Mouse (Mus musculus) myocyte (in vitro differentiated cells): ENCODE data around the gene Ptpro. TPM values are rescaled to one million over a fixed set of nuclear protein-coding genes. Genes with fewer than 3 reads are reported as not detected.

Experiments used
- H3K27me3 ChIP-seq: one replicate; pipeline ENCODE4 v1.6.1; 2011; ENCODE audit not compliant: control insufficient read depth, insufficient read depth, insufficient read length
- H3K36me3 ChIP-seq: one replicate; pipeline ENCODE4 v1.6.1; 2011; ENCODE audit not compliant: control insufficient read depth, insufficient read depth
- H3K4me2 ChIP-seq: one replicate; pipeline ENCODE4 v1.6.1; 2011; ENCODE audit warnings: low read depth, control low read depth
- H3K4me3 ChIP-seq: one replicate; pipeline ENCODE4 v1.5.1; 2011; ENCODE audit warnings: mild to moderate bottlenecking, control low read depth, moderate library complexity
- H3K79me2 ChIP-seq: one replicate; pipeline ENCODE4 v1.6.1; 2011; ENCODE audit not compliant: control insufficient read depth, insufficient read depth
- H3ac ChIP-seq: one replicate; pipeline ENCODE4 v1.6.1; 2011; ENCODE audit not compliant: control insufficient read depth, insufficient read length
- CEBPB ChIP-seq: IDR thresholded peaks from 2 replicates; pipeline ENCODE4 v1.6.1; 2011; ENCODE audit warnings: mild to moderate bottlenecking, moderate library complexity; ENCODE audit not compliant: poor library complexity, insufficient read depth, severe bottlenecking
- E2F4 ChIP-seq: IDR thresholded peaks from one replicate; pipeline ENCODE4 v1.6.1; 2011; ENCODE audit warnings: mild to moderate bottlenecking, control low read depth, moderate library complexity; ENCODE audit not compliant: insufficient read depth
- MAX ChIP-seq: IDR thresholded peaks from one replicate; pipeline ENCODE4 v1.6.1; 2011; ENCODE audit warnings: low read depth, mild to moderate bottlenecking, control low read depth
- MYOD1 ChIP-seq, 3 experiments: IDR thresholded peaks; one replicate each; pipeline ENCODE4 v1.6.1; 2011; ENCODE audit warnings: control low read depth in 2 of 3, low read depth in 2 of 3, mild to moderate bottlenecking in 2 of 3, moderate library complexity in 1 of 3; ENCODE audit not compliant: insufficient read length in 2 of 3, control insufficient read depth in 1 of 3
- MYOG ChIP-seq, 3 experiments: IDR thresholded peaks; one replicate each; pipeline ENCODE4 v1.6.1; 2011; ENCODE audit warnings: control low read depth in 2 of 3, low read depth in 2 of 3, mild to moderate bottlenecking in 2 of 3; ENCODE audit not compliant: insufficient read length in 2 of 3, control insufficient read depth in 1 of 3, insufficient read depth in 1 of 3
- POLR2A ChIP-seq: IDR thresholded peaks from one replicate; pipeline ENCODE4 v1.6.1; 2011; ENCODE audit warnings: low read depth, mild to moderate bottlenecking, control low read depth, moderate library complexity; ENCODE audit not compliant: insufficient read length
- POLR2AphosphoS2 ChIP-seq: IDR thresholded peaks from one replicate; pipeline ENCODE4 v1.6.1; 2011; ENCODE audit warnings: low read depth, control low read depth; ENCODE audit not compliant: insufficient read length
- REST ChIP-seq: IDR thresholded peaks from one replicate; pipeline ENCODE4 v1.6.1; 2011; ENCODE audit warnings: mild to moderate bottlenecking, control low read depth, moderate library complexity; ENCODE audit not compliant: insufficient read depth, insufficient read length
- SRF ChIP-seq: IDR thresholded peaks from one replicate; pipeline ENCODE4 v1.6.1; 2011; ENCODE audit warnings: low read depth; ENCODE audit not compliant: control insufficient read depth, insufficient read length
- TCF12 ChIP-seq: IDR thresholded peaks from one replicate; pipeline ENCODE4 v1.6.1; 2011; ENCODE audit warnings: mild to moderate bottlenecking, control low read depth; ENCODE audit not compliant: poor library complexity, insufficient read depth, severe bottlenecking
- TCF3 ChIP-seq: IDR thresholded peaks from one replicate; pipeline ENCODE4 v1.6.1; 2011; ENCODE audit warnings: low read depth, control low read depth; ENCODE audit not compliant: insufficient read length
- USF1 ChIP-seq: IDR thresholded peaks from one replicate; pipeline ENCODE4 v1.6.1; 2011; ENCODE audit warnings: low read depth, mild to moderate bottlenecking, control low read depth, moderate library complexity
- polyA plus RNA-seq: library from polyadenylated mRNA; unstranded; fragments of >200 nt; fragmentation: generic; extraction: Trizol; gene quantifications from one replicate; pipeline ENCODE4 v1.2.1, GENCODE M21; 2012; ENCODE audit warnings: missing spikeins

Ptpro gene
- polyA plus RNA-seq, 1 experiment: not detected

- Histone ChIP-seq H3K4me2 (no peak overlapping the region), H3K79me2 (no peaks in the 10 kb centered on the region), H3K27me3 (no peaks in the 10 kb centered on the region), H3K36me3 (peaks cover 17% of the 10 kb centered on the region), H3ac (no peak overlapping the region), H3K4me3 (no peak overlapping the region)
- TF ChIP-seq MAX (no peak), SRF (no peak), MYOD1 (IDR thresholded peaks at IDR 0.05; ENCODE audit: control insufficient read depth in 1 of 3, insufficient read length in 2 of 3, low read depth in 2 of 3) (no peak), TCF12 (no peak), MYOG (IDR thresholded peaks at IDR 0.05; ENCODE audit: control insufficient read depth in 1 of 3, insufficient read depth in 1 of 3, insufficient read length in 2 of 3, low read depth in 2 of 3) (no peak), POLR2A (no peak), TCF3 (no peak), USF1 (no peak), POLR2AphosphoS2 (no peak), CEBPB (no peak), REST (no peak), E2F4 (no peak)
Measured at GRCm38 (mm10) chr6:137496562-137496961, 244.4 kb downstream of the Ptpro start.

- Histone ChIP-seq H3K36me3 (peaks cover 24% of the 10 kb centered on the region), H3K79me2 (no peaks in the 10 kb centered on the region), H3K27me3 (no peaks in the 10 kb centered on the region), H3K4me2 (no peak overlapping the region), H3K4me3 (no peak overlapping the region), H3ac (no peak overlapping the region)
- TF ChIP-seq TCF12: no peak
- no peak for TF ChIP-seq POLR2A
- no peak for TF ChIP-seq MAX
- TF ChIP-seq CEBPB: no peak
- TF ChIP-seq TCF3: no peak
- TF ChIP-seq MYOD1 (IDR thresholded peaks at IDR 0.05; ENCODE audit: control insufficient read depth in 1 of 3, insufficient read length in 2 of 3, low read depth in 2 of 3): no peak
- TF ChIP-seq USF1: no peak
- no peak for TF ChIP-seq E2F4
- no peak for TF ChIP-seq REST
- no peak for TF ChIP-seq SRF
- TF ChIP-seq POLR2AphosphoS2: no peak
- no peak for TF ChIP-seq MYOG (IDR thresholded peaks at IDR 0.05; ENCODE audit: control insufficient read depth in 1 of 3, insufficient read depth in 1 of 3, insufficient read length in 2 of 3, low read depth in 2 of 3)
Measured at GRCm38 (mm10) chr6:137497208-137497835, 245.2 kb downstream of the Ptpro start.

GRCm38 (mm10) chr6:137498781-137499180 lies 246.7 kb downstream of the Ptpro start:
- peaks cover 24% of the 10 kb centered on the region for H3K36me3 ChIP-seq

GRCm38 (mm10) chr6:137503009-137503408 lies 250.9 kb downstream of the Ptpro start:
- Histone ChIP-seq H3K4me2 (no peak overlapping the region), H3K27me3 (no peaks in the 10 kb centered on the region), H3K36me3 (peaks cover 22% of the 10 kb centered on the region), H3K4me3 (no peak overlapping the region), H3K79me2 (no peaks in the 10 kb centered on the region), H3ac (no peak overlapping the region)
- TF ChIP-seq USF1 (no peak), E2F4 (no peak), POLR2AphosphoS2 (no peak), TCF3 (no peak), POLR2A (no peak), CEBPB (no peak), MAX (no peak), REST (no peak)

More at GRCm38 (mm10) chr6:137498781-137499180, 246.7 kb downstream of the Ptpro start:
- TF ChIP-seq SRF (no peak), TCF12 (no peak), POLR2AphosphoS2 (no peak), TCF3 (no peak), E2F4 (no peak), USF1 (no peak), MYOG (IDR thresholded peaks at IDR 0.05; ENCODE audit: control insufficient read depth in 1 of 3, insufficient read depth in 1 of 3, insufficient read length in 2 of 3, low read depth in 2 of 3) (no peak), CEBPB (no peak), REST (no peak), MYOD1 (IDR thresholded peaks at IDR 0.05; ENCODE audit: control insufficient read depth in 1 of 3, insufficient read length in 2 of 3, low read depth in 2 of 3) (no peak), POLR2A (no peak), MAX (no peak)
- no peaks in the 10 kb centered on the region for H3K27me3 ChIP-seq
- H3ac ChIP-seq: no peak overlapping the region
- no peaks in the 10 kb centered on the region for H3K79me2 ChIP-seq
- no peak overlapping the region for H3K4me2 ChIP-seq
- no peak overlapping the region for H3K4me3 ChIP-seq
